Mouse (Mus musculus) CH12.LX (cell line): ENCODE data around the gene Cx3cr1. TPM values are rescaled to one million over a fixed set of nuclear protein-coding genes. Genes with fewer than 3 reads are reported as not detected.

Source experiments
- DNase-seq: peaks from one replicate; pipeline ENCODE4 v3.0.0-alpha.2; 2013; ENCODE audit errors: extremely low read depth
- H3K27ac ChIP-seq: 2 replicates; pipeline ENCODE4 v1.5.1; 2012; ENCODE audit warnings: low read depth, mild to moderate bottlenecking, control low read depth, moderate library complexity; ENCODE audit not compliant: insufficient read depth
- H3K27me3 ChIP-seq: replicated peaks from 2 replicates; pipeline ENCODE3; 2012; ENCODE audit warnings: inconsistent platforms
- H3K36me3 ChIP-seq, 2 experiments: replicated peaks in 1 of 2; 2 replicates each; pipeline versions ENCODE3 to v1.6.1; 2012; ENCODE audit warnings: inconsistent platforms in 1 of 2, low read length in 1 of 2, mild to moderate bottlenecking in 1 of 2, mixed read lengths in 1 of 2, moderate library complexity in 1 of 2; ENCODE audit not compliant: control insufficient read depth in 1 of 2, insufficient read depth in 1 of 2
- H3K4me1 ChIP-seq, 2 experiments: 2 replicates each; pipeline ENCODE4 v1.6.1; 2012; ENCODE audit warnings: inconsistent platforms in 1 of 2, moderate library complexity in 1 of 2; ENCODE audit not compliant: insufficient read depth in 2 of 2, control insufficient read depth in 1 of 2
- H3K4me2 ChIP-seq: 2 replicates; pipeline ENCODE4 v1.6.1; 2012; ENCODE audit warnings: low read depth, mild to moderate bottlenecking, control low read depth; ENCODE audit not compliant: poor library complexity, insufficient read depth, severe bottlenecking
- H3K4me3 ChIP-seq, 3 experiments: fragments of 150-350 bp in 1 of 3; sonication (generic) in 1 of 3; replicated peaks in 1 of 3; 2 replicates each; pipeline versions ENCODE3 to v1.5.1; 2011 to 2012; ENCODE audit warnings: low read depth in 2 of 3, low read length in 2 of 3, mild to moderate bottlenecking in 2 of 3, moderate library complexity in 2 of 3, control low read depth in 1 of 3, improper control_type of control experiment in 1 of 3, inconsistent platforms in 1 of 3, mixed read lengths in 1 of 3; ENCODE audit not compliant: poor library complexity in 1 of 3
- H3K79me2 ChIP-seq: replicated peaks from 2 replicates; pipeline ENCODE4 v1.6.1; 2012; ENCODE audit warnings: mild to moderate bottlenecking, moderate library complexity; ENCODE audit not compliant: control insufficient read depth, poor library complexity, insufficient read depth, severe bottlenecking; ENCODE audit errors: extremely low read depth
- H3K9ac ChIP-seq: 2 replicates; pipeline ENCODE4 v1.6.1; 2012; ENCODE audit warnings: low read depth, mild to moderate bottlenecking, control low read depth, moderate library complexity; ENCODE audit not compliant: insufficient read depth
- H3K9me3 ChIP-seq: replicated peaks from 2 replicates; pipeline ENCODE3; 2012; ENCODE audit warnings: low read length, inconsistent platforms, mixed read lengths
- BHLHE40 ChIP-seq: IDR thresholded peaks from 2 replicates; pipeline ENCODE4 v1.6.1; 2011; ENCODE audit warnings: mild to moderate bottlenecking, low read depth, low read length, improper control_type of control experiment
- CTCF ChIP-seq, 2 experiments: IDR thresholded peaks in 1 of 2; conservative IDR thresholded peaks in 1 of 2; 2 replicates each; pipeline ENCODE4 v1.5.1; 2011 to 2012; ENCODE audit warnings: low read depth in 2 of 2, low read length in 2 of 2, improper control_type of control experiment in 1 of 2, inconsistent platforms in 1 of 2, mild to moderate bottlenecking in 1 of 2, moderate library complexity in 1 of 2
- E2F4 ChIP-seq: IDR thresholded peaks from 2 replicates; pipeline ENCODE4 v1.6.1; 2011; ENCODE audit warnings: low read depth, low read length, improper control_type of control experiment; ENCODE audit not compliant: insufficient replicate concordance
- EP300 ChIP-seq: IDR thresholded peaks from 2 replicates; pipeline ENCODE4 v1.6.1; 2011; ENCODE audit warnings: low read length, improper control_type of control experiment
- ETS1 ChIP-seq: conservative IDR thresholded peaks from 2 replicates; pipeline ENCODE4 v1.6.1; 2012; ENCODE audit warnings: low read depth, mild to moderate bottlenecking, inconsistent platforms, low read length, improper control_type of control experiment, moderate library complexity
- JUN ChIP-seq: IDR thresholded peaks from 2 replicates; pipeline ENCODE4 v1.6.1; 2011; ENCODE audit warnings: low read depth, mild to moderate bottlenecking, low read length, improper control_type of control experiment, moderate library complexity; ENCODE audit not compliant: insufficient read depth
- MAZ ChIP-seq: IDR thresholded peaks from 2 replicates; pipeline ENCODE4 v1.6.1; 2012; ENCODE audit warnings: low read depth, mild to moderate bottlenecking, inconsistent platforms, low read length, improper control_type of control experiment, moderate library complexity
- MXI1 ChIP-seq: IDR thresholded peaks from 2 replicates; pipeline ENCODE4 v1.6.1; 2011; ENCODE audit warnings: mild to moderate bottlenecking, low read depth, low read length, improper control_type of control experiment
- NRF1 ChIP-seq: IDR thresholded peaks from 2 replicates; pipeline ENCODE4 v1.6.1; 2014; ENCODE audit warnings: low read depth, mild to moderate bottlenecking, inconsistent platforms, low read length, improper control_type of control experiment, moderate library complexity
- POLR2A ChIP-seq: IDR thresholded peaks from 2 replicates; pipeline ENCODE4 v1.6.1; 2011; ENCODE audit warnings: low read depth, mild to moderate bottlenecking, improper control_type of control experiment, low read length
- POLR2AphosphoS2 ChIP-seq: IDR thresholded peaks from 2 replicates; pipeline ENCODE4 v1.6.1; 2011; ENCODE audit warnings: low read depth, low read length, improper control_type of control experiment
- RAD21 ChIP-seq: IDR thresholded peaks from 2 replicates; pipeline ENCODE4 v1.6.1; 2011; ENCODE audit warnings: low read depth, mild to moderate bottlenecking, low read length, improper control_type of control experiment, moderate library complexity
- SIN3A ChIP-seq: IDR thresholded peaks from 2 replicates; pipeline ENCODE4 v1.6.1; 2012; ENCODE audit warnings: low read length, improper control_type of control experiment, inconsistent platforms
- SMC3 ChIP-seq: IDR thresholded peaks from 2 replicates; pipeline ENCODE4 v1.6.1; 2011; ENCODE audit warnings: low read depth, low read length, improper control_type of control experiment
- TBP ChIP-seq: conservative IDR thresholded peaks from 2 replicates; pipeline ENCODE4 v1.6.1; 2011; ENCODE audit warnings: low read depth, low read length, improper control_type of control experiment
- TCF12 ChIP-seq: IDR thresholded peaks from 2 replicates; pipeline ENCODE4 v1.6.1; 2014; ENCODE audit warnings: low read depth, mild to moderate bottlenecking, inconsistent platforms, low read length, improper control_type of control experiment
- USF1 ChIP-seq: IDR thresholded peaks from 2 replicates; pipeline ENCODE4 v1.6.1; 2014; ENCODE audit warnings: low read depth, mild to moderate bottlenecking, inconsistent platforms, low read length, improper control_type of control experiment
- USF2 ChIP-seq: conservative IDR thresholded peaks from 2 replicates; pipeline ENCODE4 v1.6.1; 2011; ENCODE audit warnings: low read depth, low read length, improper control_type of control experiment
- ZKSCAN1 ChIP-seq: IDR thresholded peaks from 2 replicates; pipeline ENCODE4 v1.6.1; 2012; ENCODE audit warnings: low read depth, inconsistent platforms, low read length, improper control_type of control experiment, borderline replicate concordance
- ZMIZ1 ChIP-seq: IDR thresholded peaks from 2 replicates; pipeline ENCODE4 v1.6.1; 2012; ENCODE audit warnings: low read depth, mild to moderate bottlenecking, inconsistent platforms, low read length, improper control_type of control experiment
- ZNF384 ChIP-seq: IDR thresholded peaks from 2 replicates; pipeline ENCODE4 v1.6.1; 2012; ENCODE audit warnings: low read depth, low read length, improper control_type of control experiment, inconsistent platforms
- dilution Hi-C: fragments of 300-500 bp; cut with MboI; formaldehyde crosslinking; loops from 2 replicates; pipeline ENCODE4 v1.14.3; 2020; ENCODE audit warnings: low sequenced_read_pairs; ENCODE audit not compliant: extremely low pct_unique_long_range_greater_than_20kb, extremely low pct_ligation_motif_present
- in situ Hi-C: fragments of 300-500 bp; cut with MboI; formaldehyde crosslinking; loops from 3 replicates; pipeline ENCODE4 v1.14.3; 2019; ENCODE audit warnings: low sequenced_read_pairs, low pct_ligation_motif_present, low pct_unique_long_range_greater_than_20kb, mixed read lengths
- polyA plus RNA-seq: library from polyadenylated mRNA; unstranded; fragments of >175 nt; gene quantifications from 2 replicates; pipeline ENCODE4 v1.2.1, GENCODE M21; 2012; ENCODE audit warnings: low read depth; ENCODE audit not compliant: insufficient read length
- total RNA-seq, 2 experiments: library from RNA; depleted of rRNA; stranded (reverse); fragments of 300-350 nt in 1 of 2; fragments of >200 nt in 1 of 2; gene quantifications; 2 replicates each; pipeline ENCODE4 v1.2.3; 2012 to 2014

Cx3cr1 gene
- total and polyA plus RNA-seq, 3 experiments, result 0.06 TPM; not detected in 2

DNA sequence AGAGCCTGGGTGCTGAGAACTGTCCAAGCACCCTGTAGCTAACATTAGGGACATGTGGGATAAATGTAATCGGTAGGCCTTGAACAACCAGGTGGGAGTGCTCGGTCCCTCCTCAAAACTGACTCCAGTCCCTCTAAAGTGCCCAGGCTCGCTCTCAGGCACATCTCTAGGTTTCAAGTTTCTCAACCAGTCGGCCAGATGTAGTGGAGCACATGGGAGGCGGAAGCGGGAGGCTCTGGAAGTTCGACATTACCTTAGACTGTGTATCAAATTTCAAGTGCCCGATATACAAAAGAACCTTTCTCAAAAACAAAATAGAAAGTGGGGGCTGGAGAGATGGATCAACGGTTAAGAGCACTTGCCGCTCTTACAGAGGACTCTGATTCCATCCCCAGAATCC lies 130.0 kb downstream of the Cx3cr1 start:
- in situ Hi-C loops, result no loop called here

DNA sequence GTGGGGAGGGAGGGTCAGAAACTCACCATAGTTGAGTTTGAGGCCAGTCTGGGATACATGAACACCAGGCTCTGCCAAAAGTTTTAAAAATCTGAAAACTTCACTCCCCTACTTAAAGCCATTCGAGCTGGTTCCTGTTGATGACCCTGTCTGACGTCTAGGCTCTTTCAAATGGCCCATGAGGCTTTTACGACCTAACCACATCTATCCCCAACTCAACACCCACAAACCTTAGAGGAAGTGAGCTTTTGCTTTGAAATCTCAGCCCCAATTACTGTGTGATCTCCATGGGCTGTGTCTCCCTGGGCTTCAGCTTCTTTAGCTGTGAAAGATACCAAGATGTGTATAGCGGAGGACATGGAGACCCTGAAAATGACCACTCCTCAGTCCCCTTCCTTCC lies 131.2 kb downstream of the Cx3cr1 start:
- Histone ChIP-seq H3K4me2 (no peak overlapping the region), H3K79me2 (no peaks in the 10 kb centered on the region), H3K4me1 (peaks cover 10 to 42% of the 10 kb centered on the region in 2 experiments), H3K27ac (no peak overlapping the region), H3K9ac (no peak overlapping the region), H3K36me3 (peaks cover 0 to 14% of the 10 kb centered on the region in 2 experiments), H3K4me3 (no peak overlapping the region), H3K27me3 (no peaks in the 10 kb centered on the region), H3K9me3 (no peaks in the 10 kb centered on the region)
- TF ChIP-seq SMC3 (no peak), ETS1 (no peak), SIN3A (no peak), RAD21 (no peak), ZKSCAN1 (no peak), MXI1 (no peak), CTCF (conservative IDR thresholded peaks at IDR 0.05 in 1 of 2, IDR thresholded peaks at IDR 0.05 in 1 of 2; ENCODE audit: low read depth in 2 of 2, low read length in 2 of 2) (no peak), TBP (no peak), E2F4 (no peak), USF1 (no peak)
- no peak for DNase-seq
- dilution Hi-C loops (no loop called here), in situ Hi-C loops (no loop called here)

More for the DNA sequence above, 130.0 kb downstream of the Cx3cr1 start:
- no peak for DNase-seq
- Histone ChIP-seq H3K27ac (no peak overlapping the region), H3K36me3 (peaks cover 0 to 6% of the 10 kb centered on the region in 2 experiments), H3K4me3 (no peak overlapping the region), H3K79me2 (no peaks in the 10 kb centered on the region), H3K9ac (no peak overlapping the region), H3K4me2 (no peak overlapping the region), H3K9me3 (no peaks in the 10 kb centered on the region), H3K27me3 (no peaks in the 10 kb centered on the region), H3K4me1 (peaks cover 10 to 47% of the 10 kb centered on the region in 2 experiments)
- dilution Hi-C loops, result no loop called here
- TF ChIP-seq ZMIZ1, result no peak
- TF ChIP-seq POLR2AphosphoS2, result no peak
- TF ChIP-seq JUN, result no peak
- no peak for TF ChIP-seq EP300
- TF ChIP-seq TCF12, result no peak
- no peak for TF ChIP-seq E2F4
- no peak for TF ChIP-seq USF2
- TF ChIP-seq NRF1, result no peak
- TF ChIP-seq POLR2A, result no peak
- TF ChIP-seq MAZ, result no peak
- TF ChIP-seq ZNF384, result no peak
- no peak for TF ChIP-seq BHLHE40
